Mouse (Mus musculus) megakaryocyte, embryonic 14.5 days (primary cell): ENCODE results near the gene Cd44.
A peak's percentile ranks its signal among the peaks of the same experiment; 100 is the strongest.

Source experiments
- FLI1 ChIP-seq: IDR thresholded peaks from 2 replicates; pipeline ENCODE4 v1.6.1; 2012; ENCODE audit warnings: low read length, inconsistent platforms, mixed read lengths
- GATA1 ChIP-seq: IDR thresholded peaks from 3 replicates; pipeline ENCODE4 v1.6.1; 2012; ENCODE audit warnings: mixed read lengths, low read length, inconsistent platforms, borderline replicate concordance

GRCm38 (mm10) chr2:102867396-102868088 is 33.9 kb downstream of the Cd44 start:
- peak; percentile 35; the same call in 1 of the 3 replicates for TF ChIP-seq GATA1
- TF ChIP-seq FLI1: no peak
